ENCODE assay signal across 10 mouse cellular contexts in genomic region chr19:47366576-47366975, GRCm38 (mm10).
DNase-seq lines count a peak whose midpoint lies in the region; ATAC-seq lines count a peak whose summit lies in the region.
"Had no signal": no experiment of that assay in that cellular context is flagged by ENCODE, and none has a peak within 500 bp of the region (broad histone marks: within the 10 kb centered on the region; RNA-seq: fewer than 3 reads in every experiment).

No protein-coding gene starts in this region.

- WGBS in hindbrain, embryonic 16.5 days, result 71% methylated on average over 8 of the region's 8 CpGs
- WGBS in hindbrain, embryonic 12.5 days, result 77% methylated on average over 8 of the region's 8 CpGs

- DNase-seq in right cerebral cortex, postnatal 10 days (ENCODE audit: low spot score in 2 of 2), result peak; percentile 71 to 72
- DNase-seq in right cerebral cortex, adult 18-20 months, result no peak
- peak; percentile 95 to 97 for DNase-seq in cerebellum, postnatal 10 days
- DNase-seq in kidney, postnatal 10 days, result no peak
- no peak for DNase-seq in thymus, postnatal 25 days

- peaks cover 4% of the 10 kb centered on the region; the same call in 1 of the 2 replicates for H3K4me1 ChIP-seq in hindbrain, embryonic 16.5 days (ENCODE audit: control insufficient read depth, insufficient read depth, low read depth, low read length)
- H3K4me1 ChIP-seq in hindbrain, embryonic 12.5 days, result peaks cover 19% of the 10 kb centered on the region
- H3K4me1 ChIP-seq: forebrain, embryonic 15.5 days had no signal

- ATAC-seq in hindbrain, embryonic 16.5 days, result peak; percentile 91
- no peak for ATAC-seq in hindbrain, embryonic 12.5 days (ENCODE audit: low FRiP score)
- ATAC-seq: forebrain, embryonic 15.5 days had no signal

- no peaks in the 10 kb centered on the region for H3K9me3 ChIP-seq in hindbrain, embryonic 16.5 days (ENCODE audit: control insufficient read depth, low read length)
- H3K9me3 ChIP-seq in hindbrain, embryonic 12.5 days (replicated peaks), result no peaks in the 10 kb centered on the region
- H3K9me3 ChIP-seq: forebrain, embryonic 15.5 days; heart, embryonic 13.5 days; limb, embryonic 15.5 days had no signal

- no peaks in the 10 kb centered on the region for H3K27me3 ChIP-seq in hindbrain, embryonic 16.5 days (replicated peaks; ENCODE audit: control insufficient read depth, insufficient read depth, low read length)
- no peaks in the 10 kb centered on the region for H3K27me3 ChIP-seq in hindbrain, embryonic 12.5 days
- H3K27me3 ChIP-seq: forebrain, embryonic 15.5 days; heart, embryonic 13.5 days; limb, embryonic 15.5 days had no signal

- H3K4me3 ChIP-seq in hindbrain, embryonic 16.5 days (ENCODE audit: low read length), result no peak overlapping the region
- no peak overlapping the region for H3K4me3 ChIP-seq in hindbrain, embryonic 12.5 days
- H3K4me3 ChIP-seq: forebrain, embryonic 15.5 days; heart, embryonic 13.5 days; limb, embryonic 15.5 days had no signal

- no peaks in the 10 kb centered on the region for H3K36me3 ChIP-seq in hindbrain, embryonic 16.5 days (ENCODE audit: control insufficient read depth, insufficient read depth, low read length)
- no peaks in the 10 kb centered on the region for H3K36me3 ChIP-seq in hindbrain, embryonic 12.5 days
- H3K36me3 ChIP-seq: forebrain, embryonic 15.5 days had no signal

- H3K27ac ChIP-seq in hindbrain, embryonic 16.5 days (ENCODE audit: low read depth, low read length), result no peak overlapping the region
- H3K27ac ChIP-seq in hindbrain, embryonic 12.5 days, result no peak overlapping the region
- H3K27ac ChIP-seq: forebrain, embryonic 15.5 days; heart, embryonic 13.5 days; limb, embryonic 15.5 days had no signal

- no peak overlapping the region for H3K9ac ChIP-seq in hindbrain, embryonic 16.5 days (ENCODE audit: low read depth, low read length)
- no peak overlapping the region for H3K9ac ChIP-seq in hindbrain, embryonic 12.5 days
- H3K9ac ChIP-seq: forebrain, embryonic 15.5 days; heart, embryonic 13.5 days; limb, embryonic 15.5 days had no signal

- H3K4me2 ChIP-seq in hindbrain, embryonic 16.5 days (ENCODE audit: low read length), result no peak overlapping the region
- no peak overlapping the region for H3K4me2 ChIP-seq in hindbrain, embryonic 12.5 days (replicated peaks)
- H3K4me2 ChIP-seq: forebrain, embryonic 15.5 days; heart, embryonic 13.5 days; limb, embryonic 15.5 days had no signal

Comparison
In these comparisons a context has a peak if more than half of its experiments do, and no peak if none do; other contexts are left out.
1. DNase-seq: peak in right cerebral cortex, postnatal 10 days (2 of 2) and cerebellum, postnatal 10 days (2 of 2); none in right cerebral cortex, adult 18-20 months (single experiment), kidney, postnatal 10 days (single experiment) and thymus, postnatal 25 days (single experiment).